Mouse (Mus musculus) heart, postnatal 0 days (tissue): ENCODE measurements around the gene Klhl29. TPM values are rescaled to one million over a fixed set of nuclear protein-coding genes. Genes with fewer than 3 reads are reported as not detected.

Source experiments
- ATAC-seq: fragments of 200-750 bp; cut with Nextera tagmentation; 2 replicates; pipeline ENCODE4 v1.8.0; 2017; ENCODE audit warnings: low read depth, moderate number of reproducible peaks, moderate library complexity; ENCODE audit not compliant: insufficient read depth
- DNase-seq: peaks from one replicate; pipeline ENCODE4 v3.0.0-alpha.2; 2016; ENCODE audit warnings: low spot score
- H3K27ac ChIP-seq: fragments of 300-500 bp; sonication (generic); 2 replicates; pipeline ENCODE4 v1.5.1; 2014; ENCODE audit warnings: low read depth, mild to moderate bottlenecking
- H3K27me3 ChIP-seq: fragments of 300-500 bp; sonication (generic); 2 replicates; pipeline ENCODE4 v1.6.1; 2014; ENCODE audit warnings: low read length, mixed read lengths; ENCODE audit not compliant: control insufficient read depth, insufficient read depth
- H3K36me3 ChIP-seq: fragments of 300-500 bp; sonication (generic); replicated peaks from 2 replicates; pipeline ENCODE4 v1.6.1; 2014; ENCODE audit warnings: low read length, mixed read lengths; ENCODE audit not compliant: control insufficient read depth, insufficient read depth
- H3K4me1 ChIP-seq: fragments of 300-500 bp; sonication (generic); 2 replicates; pipeline ENCODE4 v1.6.1; 2014; ENCODE audit warnings: antibody characterized with exemption; ENCODE audit not compliant: control insufficient read depth, insufficient read depth
- H3K4me2 ChIP-seq: fragments of 300-500 bp; sonication (generic); 2 replicates; pipeline ENCODE4 v1.6.1; 2014; ENCODE audit warnings: low read depth, mild to moderate bottlenecking, low read length, moderate library complexity
- H3K4me3 ChIP-seq: fragments of 300-500 bp; sonication (generic); 2 replicates; pipeline ENCODE4 v1.5.1; 2014; ENCODE audit warnings: low read depth, low read length
- H3K9ac ChIP-seq: fragments of 300-500 bp; sonication (generic); replicated peaks from 2 replicates; pipeline ENCODE4 v1.6.1; 2014; ENCODE audit warnings: low read depth, low read length, mixed read lengths
- H3K9me3 ChIP-seq: fragments of 300-500 bp; sonication (generic); replicated peaks from 2 replicates; pipeline ENCODE4 v1.6.1; 2016; ENCODE audit warnings: low read length; ENCODE audit not compliant: control insufficient read depth
- CTCF ChIP-seq: IDR thresholded peaks from 2 replicates; pipeline ENCODE4 v1.5.1; 2016; ENCODE audit warnings: antibody characterized with exemption, control low read depth, low read depth
- EP300 ChIP-seq: IDR thresholded peaks from 2 replicates; pipeline ENCODE4 v1.6.1; 2016; ENCODE audit warnings: antibody characterized with exemption, low read depth
- WGBS: fragments of 180-500 bp; shearing (Covaris S2); extraction: QIAGEN DNeasy Blood & Tissue Kit; methylation state at CpG from one replicate; pipeline ENCODE4 v1.1.7; 2014; 5-methylcytosine and 5-hydroxymethylcytosine counted together
- polyA plus RNA-seq: library from polyadenylated mRNA; unstranded; fragments of >200 nt; fragmentation: Nextera tagmentation; extraction: Ambion mirVana; gene quantifications from 2 replicates; pipeline ENCODE4 v1.2.1, GENCODE M21; 2015
- total RNA-seq: library from RNA; depleted of rRNA; stranded (reverse); fragments of >200 nt; gene quantifications from 2 replicates; pipeline ENCODE4 v1.2.3, GENCODE M21; 2014; ENCODE audit warnings: low replicate concordance

Klhl29 gene
- total and polyA plus RNA-seq, 2 experiments from 2014 or later = 0.04 to 0.11 TPM

GRCm38 (mm10) chr12:5369396-5369795 is 6.1 kb downstream of the Klhl29 start:
- H3K27me3 ChIP-seq = peaks cover 32% of the 10 kb centered on the region
- no peak overlapping the region for H3K9ac ChIP-seq
- no peak overlapping the region for H3K27ac ChIP-seq
- no peak for DNase-seq
- no peak overlapping the region for H3K4me2 ChIP-seq
- H3K36me3 ChIP-seq = no peaks in the 10 kb centered on the region
- H3K4me1 ChIP-seq = peaks cover 5% of the 10 kb centered on the region; the same call in 1 of the 2 replicates
- ATAC-seq = no peak
- H3K4me3 ChIP-seq = no peak overlapping the region
- 83% methylated on average over 4 of the region's 4 CpGs for WGBS
- TF ChIP-seq CTCF (no peak), EP300 (no peak)
- no peaks in the 10 kb centered on the region for H3K9me3 ChIP-seq

GRCm38 (mm10) chr12:5364836-5365235 is 10.6 kb downstream of the Klhl29 start:
- DNase-seq (no peak), ATAC-seq (no peak)
- WGBS = 79% methylated on average over 3 of the region's 3 CpGs
- H3K27me3 ChIP-seq = no peaks in the 10 kb centered on the region
- H3K4me2 ChIP-seq = no peak overlapping the region
- H3K4me1 ChIP-seq = no peaks in the 10 kb centered on the region
- no peak overlapping the region for H3K9ac ChIP-seq
- no peak overlapping the region for H3K4me3 ChIP-seq
- H3K36me3 ChIP-seq = no peaks in the 10 kb centered on the region
- no peaks in the 10 kb centered on the region for H3K9me3 ChIP-seq
- no peak for TF ChIP-seq EP300
- TF ChIP-seq CTCF = no peak
- H3K27ac ChIP-seq = no peak overlapping the region

DNA sequence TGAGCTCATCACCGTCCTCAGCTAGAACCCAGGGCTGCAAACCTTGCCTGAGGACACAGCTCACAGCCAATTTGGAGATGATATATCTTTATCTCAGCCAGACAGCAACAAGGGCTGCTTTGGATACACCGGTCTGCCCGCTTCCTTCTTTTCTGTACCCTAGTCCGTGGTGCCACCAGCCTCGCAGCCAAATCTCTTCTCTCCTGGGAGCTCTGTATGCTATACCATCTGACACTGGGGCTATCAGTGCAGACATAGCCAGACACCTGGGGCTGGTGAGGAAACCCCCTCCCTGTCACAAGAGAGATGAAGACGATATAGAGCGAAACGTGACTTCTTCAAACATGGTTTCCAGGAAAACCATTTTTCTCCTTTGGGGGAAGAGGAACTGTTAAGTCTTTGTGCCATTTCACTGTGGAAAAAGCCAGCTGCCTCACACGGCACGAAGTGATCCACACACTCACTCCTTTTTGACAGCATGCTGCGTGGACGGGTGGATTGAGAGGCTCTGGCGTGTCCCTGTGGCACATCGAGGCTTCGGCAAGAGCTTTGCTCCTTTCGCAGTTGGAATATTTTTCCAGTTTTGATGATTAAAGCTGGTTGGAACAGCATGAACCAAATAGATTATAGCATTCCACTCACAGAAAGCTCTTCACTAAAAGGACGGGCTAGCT is 11.4 kb downstream of the Klhl29 start:
- Histone ChIP-seq H3K9ac (no peak overlapping the region), H3K27me3 (no peaks in the 10 kb centered on the region), H3K9me3 (no peaks in the 10 kb centered on the region), H3K4me2 (no peak overlapping the region), H3K27ac (no peak overlapping the region), H3K36me3 (no peaks in the 10 kb centered on the region), H3K4me1 (no peaks in the 10 kb centered on the region), H3K4me3 (no peak overlapping the region)
- ATAC-seq = no peak
- whole genome bisulfite sequencing = 76% methylated on average over 17 of the region's 17 CpGs
- TF ChIP-seq EP300 (no peak), CTCF (no peak)
- DNase-seq = no peak

DNA sequence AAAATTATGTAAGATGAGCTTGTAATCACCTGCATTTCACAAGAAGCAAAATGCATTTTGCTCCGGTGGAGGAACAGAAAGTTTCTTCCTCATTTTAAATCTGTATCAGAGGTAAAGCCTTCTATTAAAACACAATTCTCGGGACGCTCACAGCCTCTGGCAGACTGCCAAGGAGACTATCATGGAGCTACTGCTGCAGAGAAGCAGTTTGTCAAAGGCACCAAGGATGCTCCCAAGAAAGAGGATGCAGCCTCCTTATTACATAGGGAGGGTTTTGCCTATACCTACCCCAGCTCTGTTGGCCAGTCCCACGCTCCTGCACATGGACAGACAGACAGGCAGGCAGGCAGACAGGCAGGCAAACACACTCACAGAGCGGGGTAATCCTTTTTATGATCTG is 16.4 kb downstream of the Klhl29 start:
- ATAC-seq = no peak
- no peak for TF ChIP-seq CTCF
- no peak for TF ChIP-seq EP300
- no peaks in the 10 kb centered on the region for H3K9me3 ChIP-seq
- no peak overlapping the region for H3K9ac ChIP-seq
- no peak overlapping the region for H3K4me2 ChIP-seq
- 31% methylated on average over 5 of the region's 5 CpGs for WGBS
- no peak overlapping the region for H3K27ac ChIP-seq
- H3K4me1 ChIP-seq = no peaks in the 10 kb centered on the region
- no peak for DNase-seq
- no peaks in the 10 kb centered on the region for H3K36me3 ChIP-seq
- no peaks in the 10 kb centered on the region for H3K27me3 ChIP-seq
- no peak overlapping the region for H3K4me3 ChIP-seq

GRCm38 (mm10) chr12:5358497-5358896 is 17.0 kb downstream of the Klhl29 start:
- ATAC-seq = no peak
- H3K4me3 ChIP-seq = no peak overlapping the region
- H3K9me3 ChIP-seq = no peaks in the 10 kb centered on the region
- H3K36me3 ChIP-seq = no peaks in the 10 kb centered on the region
- H3K27me3 ChIP-seq = no peaks in the 10 kb centered on the region
- DNase-seq = no peak
- no peak overlapping the region for H3K9ac ChIP-seq
- H3K27ac ChIP-seq = no peak overlapping the region
- TF ChIP-seq CTCF = no peak
- TF ChIP-seq EP300 = no peak
- H3K4me1 ChIP-seq = no peaks in the 10 kb centered on the region
- H3K4me2 ChIP-seq = no peak overlapping the region
- 48% methylated on average over 6 of the region's 6 CpGs for WGBS

- no peak overlapping the region for H3K27ac ChIP-seq
- no peak overlapping the region for H3K4me3 ChIP-seq
- H3K9ac ChIP-seq = no peak overlapping the region
- ATAC-seq (no peak), DNase-seq (no peak)
- WGBS = 59% methylated on average over 9 of the region's 9 CpGs
- H3K4me2 ChIP-seq = no peak overlapping the region
- TF ChIP-seq EP300 (no peak), CTCF (no peak)
- peaks cover 5% of the 10 kb centered on the region; the same call in 1 of the 2 replicates for H3K4me1 ChIP-seq
- H3K36me3 ChIP-seq = no peaks in the 10 kb centered on the region
- H3K27me3 ChIP-seq = no peaks in the 10 kb centered on the region
- no peaks in the 10 kb centered on the region for H3K9me3 ChIP-seq
Measured at GRCm38 (mm10) chr12:5353416-5353815, 22.1 kb downstream of the Klhl29 start.
